Mouse (Mus musculus) left cerebral cortex, adult 2 months (tissue): ENCODE measurements around the gene Ficd. TPM values are rescaled to one million over a fixed set of nuclear protein-coding genes. Genes with fewer than 3 reads are reported as not detected.
"Not testable (repeated sequence)": the region's sequence is repeated elsewhere in the genome, so short reads cannot be mapped to it uniquely, and the experiment has no call there.

Experiments used
- DNase-seq, 2 experiments: peaks; one replicate each; pipeline ENCODE4 v3.0.0; 2021 to 2022; ENCODE audit warnings: low spot score in 2 of 2, mixed read lengths in 1 of 2; ENCODE audit errors: extremely low spot score in 1 of 2
- H3K27ac ChIP-seq: fragments of 200-600 bp; 2 replicates; pipeline ENCODE4 v1.8.1; 2022
- H3K4me3 ChIP-seq: fragments of 200-600 bp; 2 replicates; pipeline ENCODE4 v1.8.1; 2022
- CTCF ChIP-seq: fragments of 200-600 bp; IDR thresholded peaks from 2 replicates; pipeline ENCODE4 v1.8.1; 2022; ENCODE audit warnings: antibody characterized with exemption, mild to moderate bottlenecking, moderate library complexity
- intact Hi-C: fragments of 180-260 bp; cut with DNase I; formaldehyde crosslinking; loops from one replicate; pipeline ENCODE4 v1.15.1; 2025
- total RNA-seq, 2 experiments: library from RNA; stranded (reverse); gene quantifications; 2 replicates each; pipeline ENCODE4 v1.2.3; 2021

The Ficd gene
- total RNA-seq, 2 experiments from 2014 or later = 11.1 to 11.3 TPM

DNA sequence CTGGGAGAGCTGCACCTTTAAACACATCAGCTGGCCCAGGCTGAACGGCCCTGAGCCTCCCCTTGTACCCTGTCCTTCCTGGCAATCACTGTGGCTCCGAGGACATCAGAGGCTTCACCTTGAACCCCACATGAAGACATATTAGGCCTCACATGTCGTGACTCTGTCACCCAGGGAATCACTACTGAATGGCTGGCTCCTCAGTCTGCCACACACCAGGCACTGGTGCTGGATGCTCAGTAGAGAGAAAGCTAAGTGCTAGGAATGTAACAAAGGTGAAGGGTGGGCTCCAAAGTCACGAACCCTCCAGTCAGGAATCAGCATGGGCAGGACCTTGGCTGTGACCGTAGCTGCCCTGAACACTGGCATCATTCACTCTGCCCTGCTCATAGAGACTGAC is 44.0 kb downstream of the Ficd start:
- intact Hi-C loops = no loop called here
- H3K27ac ChIP-seq = no peak overlapping the region
- DNase-seq = no peak
- no peak for TF ChIP-seq CTCF
- no peak overlapping the region for H3K4me3 ChIP-seq

DNA sequence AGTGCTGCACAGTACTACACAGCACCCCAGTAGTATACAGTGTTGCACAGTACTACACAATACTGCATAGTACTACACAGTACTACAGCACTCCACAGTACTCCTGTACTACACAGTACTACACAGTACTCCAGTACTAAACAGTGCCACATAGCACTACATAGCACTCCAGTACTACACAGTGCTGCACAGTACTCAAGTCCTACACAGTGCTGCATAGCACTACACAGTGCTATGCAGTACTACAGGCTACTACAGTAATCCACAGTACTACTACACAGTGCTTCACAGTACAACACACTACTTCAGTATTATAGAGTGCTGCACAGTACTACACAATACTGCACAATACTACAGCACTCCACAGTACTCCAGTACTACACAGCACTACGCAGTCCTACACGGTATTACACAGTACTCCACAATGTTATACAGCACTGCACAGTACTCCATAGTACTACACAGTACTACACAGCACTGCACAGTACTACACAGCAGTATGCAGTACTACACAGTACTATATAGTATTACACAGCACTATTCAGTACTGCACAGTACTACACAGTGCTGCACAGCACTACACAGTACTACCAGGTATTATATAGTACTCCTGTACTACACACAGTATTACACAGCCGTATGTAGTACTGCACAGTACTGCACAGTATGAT is 44.6 kb downstream of the Ficd start:
- Histone ChIP-seq H3K4me3 (no peak overlapping the region), H3K27ac (no peak overlapping the region)
- intact Hi-C loops = no loop called here
- DNase-seq = no peak
- TF ChIP-seq CTCF = no peak

DNA sequence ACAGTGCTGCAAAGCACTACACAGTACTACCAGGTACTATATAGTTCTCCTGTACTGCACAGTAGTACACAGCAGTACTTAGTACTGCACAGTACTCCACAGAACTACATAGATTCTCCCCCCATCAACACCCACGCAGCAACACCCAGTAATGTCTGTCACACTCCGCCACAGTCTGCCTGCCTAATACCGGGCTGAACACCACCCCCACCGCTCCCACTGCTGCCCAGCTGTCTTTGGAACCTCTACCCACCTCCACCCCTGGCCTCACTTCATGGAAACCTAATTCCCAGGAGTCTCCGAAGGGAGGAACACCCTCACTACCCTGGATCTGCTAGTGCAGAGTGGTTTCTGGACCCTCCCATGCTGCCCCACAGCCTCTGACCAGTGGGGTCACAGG is 45.2 kb downstream of the Ficd start:
- H3K27ac ChIP-seq = no peak overlapping the region
- no peak for TF ChIP-seq CTCF
- DNase-seq = no peak

DNA sequence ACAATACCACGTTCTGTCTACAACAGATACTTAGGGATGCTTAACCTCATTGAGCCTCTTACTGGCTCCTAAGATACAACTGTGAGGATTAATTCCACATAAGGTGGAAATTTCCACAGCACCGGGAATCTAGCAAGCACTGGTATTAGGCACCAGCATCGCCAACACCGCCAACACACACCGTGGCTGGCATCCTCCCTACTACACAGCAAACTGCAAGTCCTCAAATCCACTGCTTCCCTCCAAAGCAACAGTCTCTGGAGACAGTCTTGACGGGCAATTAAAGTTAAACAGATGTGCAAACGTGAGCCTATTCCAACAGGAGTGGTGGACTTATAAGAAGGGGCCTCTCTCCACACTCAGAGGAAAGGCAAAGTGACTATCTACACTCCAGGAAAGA is 45.7 kb downstream of the Ficd start:
- Histone ChIP-seq H3K4me3 (no peak overlapping the region), H3K27ac (no peak overlapping the region)
- intact Hi-C loops = no loop called here
- TF ChIP-seq CTCF = no peak
- no peak for DNase-seq

More for the DNA sequence above, 45.2 kb downstream of the Ficd start:
- no peak overlapping the region for H3K4me3 ChIP-seq
- intact Hi-C loops = no loop called here

DNA sequence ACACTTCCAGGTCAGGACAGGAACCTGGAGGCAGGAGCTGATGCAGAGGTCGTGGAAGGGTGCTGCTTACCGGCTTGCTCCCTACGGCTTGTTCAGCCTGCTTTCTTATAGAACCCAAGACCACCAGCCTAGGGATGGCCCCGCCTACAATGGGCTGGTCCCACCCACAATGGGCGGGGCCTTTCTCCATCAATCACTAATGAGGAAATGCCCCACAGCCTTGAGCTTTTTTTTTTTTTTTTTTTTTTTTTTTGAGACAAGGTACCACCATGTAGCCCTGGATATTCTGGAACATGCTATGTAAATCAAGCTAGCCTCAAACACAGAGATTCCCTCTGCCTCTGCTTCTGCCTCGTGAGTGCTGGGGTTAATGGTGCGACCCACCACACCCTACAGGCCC is 46.3 kb downstream of the Ficd start:
- no peak for DNase-seq
- TF ChIP-seq CTCF = no peak
- Histone ChIP-seq H3K27ac (no peak overlapping the region), H3K4me3 (no peak overlapping the region)
- intact Hi-C loops = no loop called here

DNA sequence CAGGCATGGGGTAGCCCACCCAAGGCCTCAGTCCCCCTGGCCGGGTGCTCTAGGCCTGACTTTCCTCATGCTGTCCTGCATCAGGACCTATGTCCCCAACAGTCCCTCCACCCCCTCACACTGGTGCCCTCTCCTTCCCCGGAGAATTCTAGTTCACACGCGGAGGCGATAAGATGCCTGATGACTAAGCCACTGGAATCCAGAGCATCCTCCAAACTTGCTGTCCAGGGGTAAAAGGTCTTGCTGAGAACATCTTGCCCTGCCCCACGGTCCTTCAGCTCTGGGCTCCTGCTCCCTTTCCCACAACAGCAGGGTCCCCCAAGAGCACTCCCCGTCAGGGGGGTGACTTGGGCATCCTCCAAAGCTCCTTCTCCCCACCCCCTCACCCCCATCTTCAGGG is 47.0 kb downstream of the Ficd start:
- H3K4me3 ChIP-seq = no peak overlapping the region
- intact Hi-C loops = no loop called here
- no peak for DNase-seq
- TF ChIP-seq CTCF = no peak
- no peak overlapping the region for H3K27ac ChIP-seq

DNA sequence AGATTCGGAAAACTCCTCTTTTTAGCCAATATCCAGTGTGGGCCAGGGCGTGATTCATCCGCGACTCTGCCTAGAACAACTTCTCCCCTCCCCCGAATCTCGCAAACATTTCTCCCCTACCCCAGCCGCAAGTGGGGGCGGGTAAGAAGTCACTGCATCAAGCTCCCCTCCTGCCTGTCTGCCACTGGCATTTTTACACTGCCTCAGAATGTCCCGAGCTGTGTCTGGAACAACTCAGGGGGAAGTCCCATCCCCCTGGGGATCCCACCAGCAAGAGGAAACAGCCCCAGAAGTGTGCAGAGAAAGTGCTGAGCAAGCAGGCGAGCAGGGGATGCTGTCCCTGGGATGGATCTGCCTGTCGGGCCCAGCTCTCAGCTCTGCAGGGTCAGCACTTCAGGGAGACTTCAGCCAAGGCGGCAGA is 48.0 kb downstream of the Ficd start:
- H3K4me3 ChIP-seq = no peak overlapping the region
- intact Hi-C loops = no loop called here
- peak; percentile 37 to 46 for DNase-seq
- no peak for TF ChIP-seq CTCF
- no peak overlapping the region; the same call in 1 of the 2 replicates for H3K27ac ChIP-seq

DNA sequence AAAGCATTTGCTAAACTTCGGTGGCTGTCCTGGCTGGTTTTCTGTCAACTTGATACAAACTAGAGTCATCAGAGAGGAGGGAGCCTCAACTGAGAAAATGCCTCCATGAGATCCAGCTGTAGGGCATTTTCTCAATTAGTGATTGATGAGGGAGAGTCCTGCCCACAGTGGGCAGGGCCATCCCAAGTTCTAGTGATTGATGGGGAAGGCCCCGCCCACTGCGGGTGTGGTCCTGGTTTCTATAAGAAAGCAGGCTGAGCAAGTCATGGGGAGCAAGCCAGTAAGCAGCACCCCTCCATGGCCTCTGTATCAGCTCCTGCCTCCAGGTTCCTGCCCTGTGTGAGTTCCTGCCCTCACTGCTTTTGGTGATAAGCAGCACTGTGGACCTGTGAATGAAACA is 48.5 kb downstream of the Ficd start:
- H3K4me3 ChIP-seq, H3K27ac ChIP-seq, DNase-seq, intact Hi-C loops: not testable (repeated sequence)

DNA sequence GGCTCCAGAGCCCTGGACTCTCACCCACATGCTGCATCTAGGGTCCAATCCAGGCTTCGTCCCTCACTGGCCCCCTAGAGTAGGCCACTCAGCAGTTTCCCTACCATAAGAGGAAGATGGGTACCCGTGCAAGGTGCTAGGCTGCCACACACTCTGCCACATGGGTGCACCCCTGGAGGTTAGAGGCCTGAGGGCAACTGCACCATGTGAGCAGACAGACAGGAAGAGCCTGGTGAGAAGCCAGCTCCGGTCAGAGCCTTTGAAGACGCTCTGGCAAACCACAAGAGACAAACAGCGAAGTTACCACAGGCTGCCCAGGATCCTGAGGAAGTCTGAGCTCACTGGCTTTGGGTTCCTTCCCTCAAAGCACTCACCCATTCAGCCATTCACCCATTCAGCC is 51.4 kb downstream of the Ficd start:
- H3K4me3 ChIP-seq = no peak overlapping the region
- intact Hi-C loops = no loop called here
- TF ChIP-seq CTCF = no peak
- DNase-seq = no peak
- H3K27ac ChIP-seq = no peak overlapping the region

DNA sequence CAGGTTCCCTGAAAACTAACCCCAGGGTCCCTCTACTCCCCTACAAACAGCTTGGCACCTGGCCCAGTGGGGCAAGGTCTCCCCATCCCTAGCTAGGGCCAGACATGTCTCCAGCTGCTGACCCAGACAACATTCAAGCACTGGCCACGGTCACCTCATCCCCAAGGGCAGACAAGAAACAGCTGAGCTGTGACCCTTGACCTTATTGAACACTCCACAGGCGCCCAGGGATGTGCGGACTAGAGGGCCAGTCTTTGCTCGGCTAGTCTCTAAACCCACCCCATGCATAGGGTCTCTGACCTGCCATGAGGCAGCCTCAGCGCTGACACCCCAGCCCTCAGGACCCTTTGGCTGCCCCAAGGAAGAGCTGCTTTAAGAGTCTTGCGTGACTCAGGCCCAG is 53.0 kb downstream of the Ficd start:
- no peak overlapping the region for H3K27ac ChIP-seq
- intact Hi-C loops = no loop called here
- TF ChIP-seq CTCF = no peak

DNA sequence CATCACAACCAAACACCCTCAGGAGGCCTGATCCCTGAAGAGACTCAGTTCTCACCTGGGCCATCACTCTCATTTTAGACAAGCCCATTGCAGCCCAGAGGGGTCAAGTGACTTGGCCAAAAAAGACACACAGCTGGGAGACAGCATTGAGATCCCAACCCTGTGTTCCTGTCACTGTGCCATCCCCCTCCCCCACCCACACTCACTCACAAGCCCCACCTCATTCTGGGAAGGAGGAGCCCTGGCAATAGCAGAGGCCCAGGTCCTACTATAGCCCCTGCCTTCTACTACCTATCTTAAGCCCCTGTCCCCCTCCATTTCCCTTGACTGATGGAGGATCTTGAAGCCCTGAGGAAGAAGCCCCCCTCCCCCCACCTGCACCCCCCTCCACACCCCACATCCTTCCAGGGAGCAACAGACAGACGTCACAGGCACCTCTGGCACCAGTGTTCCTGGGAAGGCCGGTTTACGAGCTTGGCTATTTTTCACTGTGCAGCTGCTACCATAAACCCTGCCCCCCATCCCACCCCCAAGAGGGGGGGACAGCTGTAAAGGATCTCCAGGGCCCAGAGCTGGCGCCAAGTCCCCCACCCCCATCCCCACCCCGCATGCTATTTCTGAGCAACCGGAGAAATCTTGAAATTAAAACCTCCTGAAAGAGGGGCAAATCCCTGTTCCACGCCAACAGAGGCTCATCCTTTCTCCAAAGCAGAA is 53.6 kb downstream of the Ficd start:
- Histone ChIP-seq H3K4me3 (no peak overlapping the region), H3K27ac (no peak overlapping the region)
- intact Hi-C loops = no loop called here
- no peak for DNase-seq
- TF ChIP-seq CTCF = no peak

More for the DNA sequence above, 53.0 kb downstream of the Ficd start:
- no peak overlapping the region for H3K4me3 ChIP-seq
- DNase-seq = no peak

Other genes starting within 250 kb of the Ficd start
- 10 to 100 TPM; 54.5 to 65.7 TPM for gene Wscd2, start 245.5 kb upstream of the Ficd start, total RNA-seq
- 1 to 10 TPM; 2.9 to 4.7 TPM for gene Cmklr1, start 85.4 kb upstream of the Ficd start, total RNA-seq
- not detected for gene 1700069L16Rik, start 11.0 kb upstream of the Ficd start, total RNA-seq
- gene Sart3, start 36.7 kb downstream of the Ficd start, total RNA-seq = 10 to 100 TPM; 41.8 to 47.3 TPM
- 100 to 1,000 TPM; 125 to 128 TPM for gene Iscu, start 36.9 kb downstream of the Ficd start, total RNA-seq
- gene Tmem119, start 64.7 kb downstream of the Ficd start, total RNA-seq = 10 to 100 TPM; 21.0 to 25.3 TPM
- gene Selplg, start 96.8 kb downstream of the Ficd start, total RNA-seq = 10 to 100 TPM; 25.7 to 28.3 TPM
- gene Coro1c, start 173.0 kb downstream of the Ficd start, total RNA-seq = 10 to 100 TPM; 77.9 to 84.3 TPM